Mouse (Mus musculus): ENCODE results near the gene Setd2. TPM values are rescaled to one million over a fixed set of nuclear protein-coding genes. Genes with fewer than 3 reads are reported as not detected.
A peak's percentile ranks its signal among the peaks of the same experiment; 100 is the strongest.

Setd2 gene
- total RNA-seq, 1 experiment, result 78.9 TPM

GRCm38 (mm10) chr9:110622621-110623219, 90.3 kb downstream of the Setd2 start:
- Histone ChIP-seq H3K4me1 (ENCODE audit: control insufficient read depth in 2 of 2, insufficient read depth in 2 of 2, low read length in 2 of 2, poor library complexity in 1 of 2) (peaks cover 0 to 13% of the 10 kb centered on the region in 2 experiments; a peak in 1 of 4 replicates), H3K9ac (ENCODE audit: insufficient read depth, low read depth, low read length, poor library complexity, severe bottlenecking) (no peak overlapping the region), H3K36me3 (ENCODE audit: control insufficient read depth, insufficient read depth, low read length, poor library complexity, severe bottlenecking) (peaks cover 25% of the 10 kb centered on the region), H3K4me3 (ENCODE audit: insufficient read depth in 1 of 2, low read depth in 1 of 2, low read length in 2 of 2, poor library complexity in 1 of 2, severe bottlenecking in 1 of 2) (no peak overlapping the region), H3K9me3 (ENCODE audit: control insufficient read depth, insufficient read depth, low read depth, low read length) (no peaks in the 10 kb centered on the region), H3K27ac (ENCODE audit: insufficient read depth, low read depth, low read length, poor library complexity, severe bottlenecking) (no peak overlapping the region)
- no peak for TF ChIP-seq CHD2 (IDR thresholded peaks at IDR 0.05; ENCODE audit: low read depth, low read length)
- TF ChIP-seq ZC3H11A (IDR thresholded peaks at IDR 0.05; ENCODE audit: borderline replicate concordance, low read depth, low read length), result no peak
- TF ChIP-seq MAFK (IDR thresholded peaks at IDR 0.05; ENCODE audit: insufficient read depth, low read depth, low read length), result no peak
- in situ Hi-C loops (cut with MboI; ENCODE audit: low sequenced_read_pairs in 2 of 2, unreplicated experiment in 2 of 2), result no loop called here
- DNase-seq (ENCODE audit: low read depth, low spot score), result no peak

- Histone ChIP-seq H3K9me3 (ENCODE audit: control insufficient read depth, insufficient read depth, low read depth, low read length) (no peaks in the 10 kb centered on the region), H3K36me3 (ENCODE audit: control insufficient read depth, insufficient read depth, low read length, poor library complexity, severe bottlenecking) (peaks cover 25% of the 10 kb centered on the region), H3K27ac (ENCODE audit: insufficient read depth, low read depth, low read length, poor library complexity, severe bottlenecking) (peak overlapping the region; percentile 57; the same call in 1 of the 2 replicates), H3K9ac (ENCODE audit: insufficient read depth, low read depth, low read length, poor library complexity, severe bottlenecking) (peak overlapping the region; percentile 73), H3K4me1 (ENCODE audit: control insufficient read depth in 2 of 2, insufficient read depth in 2 of 2, low read length in 2 of 2, poor library complexity in 1 of 2) (peaks cover 0 to 13% of the 10 kb centered on the region in 2 experiments; a peak in 1 of 4 replicates), H3K4me3 (ENCODE audit: insufficient read depth in 1 of 2, low read depth in 1 of 2, low read length in 2 of 2, poor library complexity in 1 of 2, severe bottlenecking in 1 of 2) (peak overlapping the region; percentile 70 to 83)
- TF ChIP-seq ZC3H11A (IDR thresholded peaks at IDR 0.05; ENCODE audit: borderline replicate concordance, low read depth, low read length), result no peak
- no peak for TF ChIP-seq CHD2 (IDR thresholded peaks at IDR 0.05; ENCODE audit: low read depth, low read length)
- no peak for TF ChIP-seq MAFK (IDR thresholded peaks at IDR 0.05; ENCODE audit: insufficient read depth, low read depth, low read length)
- no peak for TF ChIP-seq ZNF384 (IDR thresholded peaks at IDR 0.05; ENCODE audit: low read depth, low read length)
- no peak for TF ChIP-seq HCFC1 (IDR thresholded peaks at IDR 0.05; ENCODE audit: borderline replicate concordance, insufficient read depth, low read length)
- in situ Hi-C loops (cut with MboI; ENCODE audit: low sequenced_read_pairs in 2 of 2, unreplicated experiment in 2 of 2), result no loop called here
- no peak for DNase-seq (ENCODE audit: low read depth, low spot score)
Measured at GRCm38 (mm10) chr9:110623416-110624195, 91.2 kb downstream of the Setd2 start.

- TF ChIP-seq HCFC1 (IDR thresholded peaks at IDR 0.05; ENCODE audit: borderline replicate concordance, insufficient read depth, low read length) (peak; percentile 48; the same call in 1 of the 2 replicates), ZC3H11A (IDR thresholded peaks at IDR 0.05; ENCODE audit: borderline replicate concordance, low read depth, low read length) (no peak)
- in situ Hi-C loops (cut with MboI; ENCODE audit: low sequenced_read_pairs in 2 of 2, unreplicated experiment in 2 of 2), result no loop called here
Measured at GRCm38 (mm10) chr9:110624361-110625166, 92.2 kb downstream of the Setd2 start, which contains the start of gene Nradd. Gene Nradd (minus strand): TSS chr9:110624452.

GRCm38 (mm10) chr9:110625350-110625908, 93.0 kb downstream of the Setd2 start:
- Histone ChIP-seq H3K4me3 (ENCODE audit: insufficient read depth in 1 of 2, low read depth in 1 of 2, low read length in 2 of 2, poor library complexity in 1 of 2, severe bottlenecking in 1 of 2) (peak overlapping the region; percentile 56 to 83), H3K4me1 (ENCODE audit: control insufficient read depth in 2 of 2, insufficient read depth in 2 of 2, low read length in 2 of 2, poor library complexity in 1 of 2) (peaks cover 0 to 13% of the 10 kb centered on the region in 2 experiments; a peak in 1 of 4 replicates), H3K9ac (ENCODE audit: insufficient read depth, low read depth, low read length, poor library complexity, severe bottlenecking) (peak overlapping the region; percentile 53), H3K27ac (ENCODE audit: insufficient read depth, low read depth, low read length, poor library complexity, severe bottlenecking) (no peak overlapping the region), H3K36me3 (ENCODE audit: control insufficient read depth, insufficient read depth, low read length, poor library complexity, severe bottlenecking) (peaks cover 23% of the 10 kb centered on the region; the same call in 1 of the 2 replicates), H3K9me3 (ENCODE audit: control insufficient read depth, insufficient read depth, low read depth, low read length) (no peaks in the 10 kb centered on the region)
- no peak for DNase-seq (ENCODE audit: low read depth, low spot score)
- in situ Hi-C loops (cut with MboI; ENCODE audit: low sequenced_read_pairs in 2 of 2, unreplicated experiment in 2 of 2), result no loop called here
- TF ChIP-seq ZNF384 (IDR thresholded peaks at IDR 0.05; ENCODE audit: low read depth, low read length), result no peak
- TF ChIP-seq MAFK (IDR thresholded peaks at IDR 0.05; ENCODE audit: insufficient read depth, low read depth, low read length), result no peak
- no peak for TF ChIP-seq HCFC1 (IDR thresholded peaks at IDR 0.05; ENCODE audit: borderline replicate concordance, insufficient read depth, low read length)
- no peak for TF ChIP-seq CHD2 (IDR thresholded peaks at IDR 0.05; ENCODE audit: low read depth, low read length)
- no peak for TF ChIP-seq ZC3H11A (IDR thresholded peaks at IDR 0.05; ENCODE audit: borderline replicate concordance, low read depth, low read length)

More at GRCm38 (mm10) chr9:110624361-110625166, 92.2 kb downstream of the Setd2 start, which contains the start of gene Nradd:
- DNase-seq (ENCODE audit: low read depth, low spot score), result peak; percentile 94
- no peaks in the 10 kb centered on the region for H3K9me3 ChIP-seq (ENCODE audit: control insufficient read depth, insufficient read depth, low read depth, low read length)
- H3K36me3 ChIP-seq (ENCODE audit: control insufficient read depth, insufficient read depth, low read length, poor library complexity, severe bottlenecking), result peaks cover 23% of the 10 kb centered on the region
- peak within 1 kb of the TSS; percentile 57; the same call in 1 of the 2 replicates for H3K27ac ChIP-seq (ENCODE audit: insufficient read depth, low read depth, low read length, poor library complexity, severe bottlenecking)
- H3K9ac ChIP-seq (ENCODE audit: insufficient read depth, low read depth, low read length, poor library complexity, severe bottlenecking), result peak within 1 kb of the TSS; percentile 73
- peaks cover 0 to 13% of the 10 kb centered on the region in 2 experiments; a peak in 1 of 4 replicates for H3K4me1 ChIP-seq (ENCODE audit: control insufficient read depth in 2 of 2, insufficient read depth in 2 of 2, low read length in 2 of 2, poor library complexity in 1 of 2)
- peak within 1 kb of the TSS; percentile 70 to 83 for H3K4me3 ChIP-seq (ENCODE audit: insufficient read depth in 1 of 2, low read depth in 1 of 2, low read length in 2 of 2, poor library complexity in 1 of 2, severe bottlenecking in 1 of 2)
